Mouse (Mus musculus) thymus, postnatal 36 days (tissue): Measurements from ENCODE around the gene Wasf3.

Experiments used
- DNase-seq, 2 experiments: peaks; one replicate each; pipeline ENCODE4 v3.0.0; 2022; ENCODE audit warnings: mixed read lengths in 2 of 2

Gene Wasf3

GRCm38 (mm10) chr5:146402311-146402710 is 17.5 kb downstream of the Wasf3 start:
- DNase-seq, result no peak

GRCm38 (mm10) chr5:146403923-146404322 is 19.1 kb downstream of the Wasf3 start:
- no peak for DNase-seq

- DNase-seq, result no peak
Measured at GRCm38 (mm10) chr5:146406133-146406532, 21.3 kb downstream of the Wasf3 start.

GRCm38 (mm10) chr5:146407791-146408190 is 23.0 kb downstream of the Wasf3 start:
- no peak for DNase-seq

GRCm38 (mm10) chr5:146408604-146409003 is 23.8 kb downstream of the Wasf3 start:
- DNase-seq, result no peak

GRCm38 (mm10) chr5:146410821-146411220 is 26.0 kb downstream of the Wasf3 start:
- no peak for DNase-seq

- no peak for DNase-seq
Measured at GRCm38 (mm10) chr5:146412743-146413430, 28.1 kb downstream of the Wasf3 start.

- no peak for DNase-seq
Measured at GRCm38 (mm10) chr5:146414611-146415010, 29.8 kb downstream of the Wasf3 start.

GRCm38 (mm10) chr5:146415218-146415617 is 30.4 kb downstream of the Wasf3 start:
- no peak for DNase-seq

GRCm38 (mm10) chr5:146416331-146417110 is 31.7 kb downstream of the Wasf3 start:
- DNase-seq, result no peak

GRCm38 (mm10) chr5:146418092-146418491 is 33.3 kb downstream of the Wasf3 start:
- no peak for DNase-seq

- no peak for DNase-seq
Measured at GRCm38 (mm10) chr5:146420081-146420480, 35.3 kb downstream of the Wasf3 start.

- no peak for DNase-seq
Measured at GRCm38 (mm10) chr5:146424711-146425326, 40.0 kb downstream of the Wasf3 start.

- DNase-seq, result no peak
Measured at GRCm38 (mm10) chr5:146425656-146426055, 40.9 kb downstream of the Wasf3 start.

GRCm38 (mm10) chr5:146428109-146428508 is 43.3 kb downstream of the Wasf3 start:
- DNase-seq, result no peak

- DNase-seq, result no peak
Measured at GRCm38 (mm10) chr5:146431821-146432220, 47.0 kb downstream of the Wasf3 start.

- DNase-seq, result no peak
Measured at GRCm38 (mm10) chr5:146432476-146432875, 47.7 kb downstream of the Wasf3 start.

- no peak for DNase-seq
Measured at GRCm38 (mm10) chr5:146435316-146435715, 50.5 kb downstream of the Wasf3 start.

GRCm38 (mm10) chr5:146436796-146437195 is 52.0 kb downstream of the Wasf3 start:
- no peak for DNase-seq

GRCm38 (mm10) chr5:146439152-146439781 is 54.5 kb downstream of the Wasf3 start:
- no peak for DNase-seq

GRCm38 (mm10) chr5:146440273-146440672 is 55.5 kb downstream of the Wasf3 start:
- DNase-seq, result no peak

GRCm38 (mm10) chr5:146442767-146443166 is 58.0 kb downstream of the Wasf3 start:
- no peak for DNase-seq

- DNase-seq, result no peak
Measured at GRCm38 (mm10) chr5:146446633-146447032, 61.8 kb downstream of the Wasf3 start.
